Mouse (Mus musculus) stomach, embryonic 14.5 days (tissue): ENCODE results near the gene Lrrc34. TPM values are rescaled to one million over a fixed set of nuclear protein-coding genes. Genes with fewer than 3 reads are reported as not detected.

Source experiments
- ATAC-seq: fragments of 200-750 bp; cut with Nextera tagmentation; 2 replicates; pipeline ENCODE4 v1.8.0; 2017; ENCODE audit warnings: low read depth, moderate TSS enrichment; ENCODE audit not compliant: insufficient number of reproducible peaks, insufficient read depth, low FRiP score
- H3K27ac ChIP-seq: fragments of 300-500 bp; sonication (generic); 2 replicates; pipeline ENCODE4 v1.5.1; 2014; ENCODE audit warnings: mild to moderate bottlenecking, low read length, moderate library complexity, mixed read lengths
- H3K27me3 ChIP-seq: fragments of 300-500 bp; sonication (generic); 2 replicates; pipeline ENCODE4 v1.6.1; 2014; ENCODE audit warnings: low read length, control low read depth, mixed read lengths; ENCODE audit not compliant: control insufficient read depth, insufficient read depth
- H3K36me3 ChIP-seq: fragments of 300-500 bp; sonication (generic); 2 replicates; pipeline ENCODE4 v1.6.1; 2014; ENCODE audit warnings: mild to moderate bottlenecking, control low read depth, low read length, moderate library complexity, mixed read lengths; ENCODE audit not compliant: control insufficient read depth, insufficient read depth
- H3K4me1 ChIP-seq: fragments of 300-500 bp; sonication (generic); 2 replicates; pipeline ENCODE4 v1.6.1; 2014; ENCODE audit warnings: low read length, control low read depth, mixed read lengths; ENCODE audit not compliant: control insufficient read depth, insufficient read depth
- H3K4me2 ChIP-seq: fragments of 300-500 bp; sonication (generic); replicated peaks from 2 replicates; pipeline ENCODE4 v1.6.1; 2014; ENCODE audit warnings: low read depth, low read length, control low read depth
- H3K4me3 ChIP-seq: fragments of 300-500 bp; sonication (generic); 2 replicates; pipeline ENCODE4 v1.5.1; 2014; ENCODE audit warnings: low read depth, low read length, control low read depth
- H3K9ac ChIP-seq: fragments of 300-500 bp; sonication (generic); replicated peaks from 2 replicates; pipeline ENCODE4 v1.6.1; 2014; ENCODE audit warnings: low read depth, mild to moderate bottlenecking, control low read depth, low read length, moderate library complexity, mixed read lengths
- H3K9me3 ChIP-seq: fragments of 300-500 bp; sonication (generic); 2 replicates; pipeline ENCODE4 v1.6.1; 2016; ENCODE audit warnings: low read depth, low read length, control low read depth; ENCODE audit not compliant: control insufficient read depth
- WGBS: fragments of 180-500 bp; shearing (Covaris S2); extraction: QIAGEN DNeasy Blood & Tissue Kit; methylation state at CpG from one replicate; pipeline ENCODE4 v1.1.7; 2014; 5-methylcytosine and 5-hydroxymethylcytosine counted together
- polyA plus RNA-seq: library from polyadenylated mRNA; unstranded; fragments of >200 nt; fragmentation: Nextera tagmentation; extraction: Ambion mirVana; gene quantifications from 2 replicates; pipeline ENCODE4 v1.2.1, GENCODE M21; 2014

Gene Lrrc34
- polyA plus RNA-seq, 1 experiment from 2014 or later, result 1.1 TPM

GRCm38 (mm10) chr3:30597271-30597670 lies 50.4 kb downstream of the Lrrc34 start:
- H3K4me2 ChIP-seq, result no peak overlapping the region
- H3K4me3 ChIP-seq, result no peak overlapping the region
- no peaks in the 10 kb centered on the region for H3K27me3 ChIP-seq
- H3K9me3 ChIP-seq, result no peaks in the 10 kb centered on the region
- WGBS, result 74% methylated on average over 7 of the region's 7 CpGs
- H3K36me3 ChIP-seq, result no peaks in the 10 kb centered on the region
- H3K27ac ChIP-seq, result no peak overlapping the region
- ATAC-seq, result no peak
- H3K4me1 ChIP-seq, result peaks cover 2% of the 10 kb centered on the region; the same call in 1 of the 2 replicates
- H3K9ac ChIP-seq, result no peak overlapping the region

GRCm38 (mm10) chr3:30595111-30595832 lies 52.4 kb downstream of the Lrrc34 start:
- no peak overlapping the region for H3K27ac ChIP-seq
- H3K4me2 ChIP-seq, result peak overlapping the region; percentile 73
- H3K9ac ChIP-seq, result peak overlapping the region; percentile 52
- H3K27me3 ChIP-seq, result no peaks in the 10 kb centered on the region
- H3K4me3 ChIP-seq, result peak overlapping the region; percentile 72
- no peaks in the 10 kb centered on the region for H3K36me3 ChIP-seq
- H3K9me3 ChIP-seq, result no peaks in the 10 kb centered on the region
- peak; percentile 21 for ATAC-seq
- H3K4me1 ChIP-seq, result peaks cover 2% of the 10 kb centered on the region; the same call in 1 of the 2 replicates
- WGBS, result under 1% methylated on average over 62 of the region's 62 CpGs

- H3K9ac ChIP-seq, result no peak overlapping the region
- 75% methylated on average over 4 of the region's 4 CpGs for WGBS
- no peak overlapping the region for H3K4me2 ChIP-seq
- no peaks in the 10 kb centered on the region for H3K9me3 ChIP-seq
- no peaks in the 10 kb centered on the region for H3K36me3 ChIP-seq
- H3K27ac ChIP-seq, result no peak overlapping the region
- peaks cover 2% of the 10 kb centered on the region; the same call in 1 of the 2 replicates for H3K4me1 ChIP-seq
- no peak overlapping the region for H3K4me3 ChIP-seq
- H3K27me3 ChIP-seq, result no peaks in the 10 kb centered on the region
- no peak for ATAC-seq
Observed at GRCm38 (mm10) chr3:30593719-30594485, 53.8 kb downstream of the Lrrc34 start.

- Histone ChIP-seq H3K9ac (no peak overlapping the region), H3K4me1 (peaks cover 2% of the 10 kb centered on the region; the same call in 1 of the 2 replicates), H3K4me3 (no peak overlapping the region), H3K27ac (no peak overlapping the region), H3K27me3 (no peaks in the 10 kb centered on the region), H3K36me3 (no peaks in the 10 kb centered on the region), H3K9me3 (no peaks in the 10 kb centered on the region), H3K4me2 (no peak overlapping the region)
- WGBS, result 3% methylated on average over 2 of the region's 2 CpGs
- ATAC-seq, result peak; percentile 43; the same call in 1 of the 2 replicates
Observed at GRCm38 (mm10) chr3:30592418-30592853, 55.2 kb downstream of the Lrrc34 start.

GRCm38 (mm10) chr3:30588865-30589264 lies 58.8 kb downstream of the Lrrc34 start:
- H3K36me3 ChIP-seq, result no peaks in the 10 kb centered on the region
- ATAC-seq, result no peak
- no peak overlapping the region for H3K4me3 ChIP-seq
- no peaks in the 10 kb centered on the region for H3K9me3 ChIP-seq
- H3K4me1 ChIP-seq, result no peaks in the 10 kb centered on the region
- H3K4me2 ChIP-seq, result no peak overlapping the region
- WGBS, result 81% methylated on average over 6 of the region's 6 CpGs
- H3K27ac ChIP-seq, result no peak overlapping the region
- no peak overlapping the region for H3K9ac ChIP-seq
- H3K27me3 ChIP-seq, result no peaks in the 10 kb centered on the region

Other genes with a start within 250 kb of the Lrrc34 start
- 85.8 and 101 TPM in 2 replicates for gene Mecom, start 99.9 kb downstream of the Lrrc34 start, polyA plus RNA-seq
- gene Actrt3, start 47.9 kb downstream of the Lrrc34 start, polyA plus RNA-seq, result not detected in 2 replicates
- 28.5 and 30.2 TPM in 2 replicates for gene Mynn, start 45.8 kb downstream of the Lrrc34 start, polyA plus RNA-seq
- not detected in 2 replicates for gene Lrriq4, start 3.4 kb downstream of the Lrrc34 start, polyA plus RNA-seq
- 0.39 and 1.4 TPM in 2 replicates for gene Lrrc31, start 52.0 kb upstream of the Lrrc34 start, polyA plus RNA-seq
- not detected in 2 replicates for gene Samd7, start 98.4 kb upstream of the Lrrc34 start, polyA plus RNA-seq
- 101 and 106 TPM in 2 replicates for gene Sec62, start 145.0 kb upstream of the Lrrc34 start, polyA plus RNA-seq
- 4.0 and 4.5 TPM in 2 replicates for gene Gpr160, start 208.1 kb upstream of the Lrrc34 start, polyA plus RNA-seq